Mouse (Mus musculus) liver, postnatal 0 days (tissue): ENCODE results near the gene Cacna1a.

Source experiments
- CTCF ChIP-seq: sonication (generic); IDR thresholded peaks from 2 replicates; pipeline ENCODE4 v1.5.1; 2016; ENCODE audit warnings: antibody characterized with exemption, low read depth
- EP300 ChIP-seq: IDR thresholded peaks from 2 replicates; pipeline ENCODE4 v1.6.1; 2016; ENCODE audit warnings: antibody characterized with exemption, low read depth, mild to moderate bottlenecking

- TF ChIP-seq CTCF (no peak), EP300 (no peak)
Observed at GRCm38 (mm10) chr8:84350960-84351359, 37.3 kb upstream of the Cacna1a start.
